Mouse (Mus musculus) hindbrain, embryonic 10.5 days (tissue): ENCODE results near the gene Dytn. TPM values are rescaled to one million over a fixed set of nuclear protein-coding genes. Genes with fewer than 3 reads are reported as not detected.
A peak's percentile ranks its signal among the peaks of the same experiment; 100 is the strongest.

Experiments
- DNase-seq: peaks from one replicate; pipeline ENCODE4 v3.0.0-alpha.2; 2017; ENCODE audit warnings: low spot score
- H3K27ac ChIP-seq: fragments of 300-500 bp; sonication (generic); 2 replicates; pipeline ENCODE4 v1.5.1; 2016; ENCODE audit warnings: mild to moderate bottlenecking, moderate library complexity
- H3K27me3 ChIP-seq: fragments of 300-500 bp; sonication (generic); 2 replicates; pipeline ENCODE4 v1.6.1; 2016; ENCODE audit warnings: mild to moderate bottlenecking; ENCODE audit not compliant: poor library complexity, insufficient read depth, severe bottlenecking
- H3K36me3 ChIP-seq: fragments of 300-500 bp; sonication (generic); 2 replicates; pipeline ENCODE4 v1.6.1; 2016; ENCODE audit warnings: mild to moderate bottlenecking, moderate library complexity
- H3K4me1 ChIP-seq: fragments of 300-500 bp; sonication (generic); replicated peaks from 2 replicates; pipeline ENCODE4 v1.6.1; 2016; ENCODE audit warnings: mild to moderate bottlenecking
- H3K4me3 ChIP-seq: fragments of 300-500 bp; sonication (generic); 2 replicates; pipeline ENCODE4 v1.5.1; 2016; ENCODE audit warnings: mild to moderate bottlenecking, moderate library complexity
- H3K9me3 ChIP-seq: fragments of 300-500 bp; sonication (generic); 2 replicates; pipeline ENCODE4 v1.6.1; 2016; ENCODE audit warnings: mild to moderate bottlenecking, moderate library complexity
- WGBS: fragments of 180-500 bp; shearing (Covaris S2); methylation state at CpG from one replicate; pipeline ENCODE4 v1.1.7; 2016; 5-methylcytosine and 5-hydroxymethylcytosine counted together
- polyA plus RNA-seq: library from polyadenylated mRNA; unstranded; fragments of >200 nt; fragmentation: Nextera tagmentation; extraction: Ambion mirVana; gene quantifications from 2 replicates; pipeline ENCODE4 v1.2.1, GENCODE M21; 2016

Dytn gene
- 0.05 TPM in 1 of 2 replicates, not detected in the other for polyA plus RNA-seq

DNA sequence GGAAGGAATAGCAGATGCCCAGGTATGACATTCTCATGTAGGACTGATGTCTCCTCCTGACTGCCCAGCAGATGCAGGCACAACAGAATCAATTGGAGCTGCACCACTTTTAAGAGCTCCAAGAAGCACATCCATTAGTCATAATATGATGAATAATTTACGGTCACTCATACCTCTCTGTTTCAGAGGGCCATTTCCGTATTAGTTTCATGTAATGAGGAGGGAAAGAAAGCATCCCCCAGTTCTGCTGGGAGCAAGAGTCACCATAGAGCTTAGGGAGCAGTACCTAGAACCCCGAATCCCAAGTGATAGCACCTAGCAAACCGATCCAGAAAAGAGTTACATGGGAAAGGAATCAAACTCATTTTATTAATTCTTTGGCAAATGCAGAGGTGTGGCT, at the start of gene Dytn:
TSS of gene Dytn (minus strand) at position 101 of the 400 bp plus-strand sequence.
- WGBS, result 92% methylated on average over 4 of the region's 4 CpGs
- Histone ChIP-seq H3K27ac (no peak within 1 kb of the TSS), H3K4me3 (no peak within 1 kb of the TSS), H3K9me3 (no peaks in the 10 kb centered on the region), H3K36me3 (no peaks in the 10 kb centered on the region), H3K27me3 (no peaks in the 10 kb centered on the region), H3K4me1 (no peaks in the 10 kb centered on the region)
- no peak for DNase-seq

DNA sequence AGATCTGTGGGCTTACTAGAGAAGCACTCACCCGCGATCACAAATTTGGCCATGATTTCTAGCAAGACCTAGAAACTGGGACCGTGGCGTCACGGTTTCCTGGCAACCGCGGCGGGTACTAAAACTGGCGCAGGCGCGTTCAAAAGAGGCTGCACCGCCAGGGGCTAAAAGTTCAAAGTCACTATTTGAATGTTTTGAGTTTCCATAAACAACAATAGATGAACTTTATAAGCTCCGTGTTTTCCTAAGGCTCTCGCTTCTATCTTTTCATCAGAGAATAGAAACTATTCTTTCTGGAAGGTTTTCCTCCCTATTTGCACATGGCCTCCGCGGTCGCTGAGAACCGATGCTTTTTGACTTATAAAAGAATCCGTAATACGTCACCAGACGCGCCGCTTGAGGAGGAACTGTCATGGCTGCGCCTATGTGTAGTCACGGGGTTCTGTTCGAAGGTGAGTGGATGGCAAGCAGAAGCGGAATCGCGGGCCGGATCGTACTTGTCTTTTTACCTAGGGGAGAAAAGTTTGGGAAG, 43.6 kb upstream of the Dytn start, which contains the start of the genes Mdh1b and Fastkd2:
TSS of gene Mdh1b (minus strand) at position 79 of the 532 bp plus-strand sequence.
TSS of gene Fastkd2 (plus strand) at position 375 of the 532 bp plus-strand sequence.
- H3K27me3 ChIP-seq, result no peaks in the 10 kb centered on the region
- under 1% methylated on average over 31 of the region's 31 CpGs for WGBS
- no peaks in the 10 kb centered on the region for H3K9me3 ChIP-seq
- H3K27ac ChIP-seq, result peak within 1 kb of the TSS; percentile 83
- H3K4me1 ChIP-seq, result peaks cover 23% of the 10 kb centered on the region
- peak within 1 kb of the TSS; percentile 72 for H3K4me3 ChIP-seq
- H3K36me3 ChIP-seq, result no peaks in the 10 kb centered on the region
- DNase-seq, result peak; percentile 86

DNA sequence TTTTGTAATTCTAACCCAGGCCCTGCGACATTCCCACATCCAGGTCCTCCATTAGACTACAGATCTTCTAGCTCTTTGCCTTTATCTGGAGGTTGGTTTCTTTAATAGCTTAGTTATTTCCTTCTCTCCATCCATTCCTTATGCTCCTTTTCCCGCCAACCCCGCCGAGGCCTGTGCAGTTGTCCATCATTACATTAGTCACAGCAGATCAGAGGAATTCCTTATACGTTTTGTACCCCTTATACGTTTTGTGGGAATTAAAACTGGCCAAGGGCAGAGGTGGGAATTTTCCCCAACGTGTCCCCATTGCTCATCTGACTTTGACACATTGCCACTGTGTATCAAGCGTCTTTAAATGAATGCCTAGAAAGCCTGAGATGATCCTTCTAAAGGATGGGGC, 43.1 kb upstream of the Dytn start:
- WGBS, result 42% methylated on average over 8 of the region's 8 CpGs
- Histone ChIP-seq H3K9me3 (no peaks in the 10 kb centered on the region), H3K4me1 (peaks cover 23% of the 10 kb centered on the region), H3K4me3 (peak overlapping the region; percentile 72), H3K36me3 (no peaks in the 10 kb centered on the region), H3K27ac (peak overlapping the region; percentile 83), H3K27me3 (no peaks in the 10 kb centered on the region)
- no peak for DNase-seq

DNA sequence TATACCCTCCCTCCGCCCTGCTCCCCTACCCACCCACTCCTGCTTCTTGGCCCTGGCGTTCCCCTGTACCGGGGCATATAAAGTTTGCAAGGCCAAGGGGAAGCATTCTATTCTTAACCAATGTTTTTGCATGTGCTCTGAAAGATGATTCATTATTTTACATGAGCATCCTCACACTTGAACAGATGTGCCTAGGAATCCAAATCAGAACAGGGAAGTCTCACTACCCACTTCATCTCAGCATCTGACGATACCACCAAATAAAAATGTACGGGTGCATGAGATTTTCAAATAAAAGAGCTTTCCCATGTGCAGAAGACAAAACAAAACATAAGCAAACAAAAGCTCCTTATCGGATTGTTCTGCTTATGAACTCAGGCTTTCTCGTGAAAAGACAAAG, 33.4 kb upstream of the Dytn start:
- H3K4me3 ChIP-seq, result no peak overlapping the region
- DNase-seq, result no peak
- no peak overlapping the region for H3K27ac ChIP-seq
- H3K4me1 ChIP-seq, result no peaks in the 10 kb centered on the region
- WGBS, result 86% methylated on average over 7 of the region's 7 CpGs
- H3K9me3 ChIP-seq, result no peaks in the 10 kb centered on the region
- no peaks in the 10 kb centered on the region for H3K27me3 ChIP-seq
- no peaks in the 10 kb centered on the region for H3K36me3 ChIP-seq

DNA sequence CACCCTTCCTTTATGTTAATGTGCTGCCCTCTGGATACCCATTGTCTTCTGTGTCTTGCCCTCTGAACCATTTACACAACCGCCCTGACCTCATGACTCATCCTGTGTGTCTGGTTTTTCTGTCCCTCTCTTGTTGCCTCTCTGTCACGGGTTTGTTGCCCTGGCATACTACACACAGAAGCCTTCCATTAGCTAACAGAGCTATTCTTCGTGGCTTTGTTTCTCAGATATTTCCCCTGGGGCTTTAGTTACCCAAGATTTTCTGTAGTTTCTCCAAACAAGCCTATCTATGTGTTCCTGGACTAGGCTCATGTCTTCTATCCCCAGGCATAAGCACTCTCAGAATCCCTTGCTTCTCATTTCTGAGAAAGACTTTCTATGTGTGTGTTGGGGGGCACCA, 22.1 kb upstream of the Dytn start:
- 61% methylated on average over 3 of the region's 3 CpGs for whole genome bisulfite sequencing
- no peak overlapping the region for H3K27ac ChIP-seq
- H3K27me3 ChIP-seq, result no peaks in the 10 kb centered on the region
- H3K4me3 ChIP-seq, result no peak overlapping the region
- H3K36me3 ChIP-seq, result no peaks in the 10 kb centered on the region
- no peak for DNase-seq
- no peaks in the 10 kb centered on the region for H3K9me3 ChIP-seq
- H3K4me1 ChIP-seq, result 0 out of 2 replicates have a peak, but pooled peaks cover 3% of the 10 kb centered on the region

DNA sequence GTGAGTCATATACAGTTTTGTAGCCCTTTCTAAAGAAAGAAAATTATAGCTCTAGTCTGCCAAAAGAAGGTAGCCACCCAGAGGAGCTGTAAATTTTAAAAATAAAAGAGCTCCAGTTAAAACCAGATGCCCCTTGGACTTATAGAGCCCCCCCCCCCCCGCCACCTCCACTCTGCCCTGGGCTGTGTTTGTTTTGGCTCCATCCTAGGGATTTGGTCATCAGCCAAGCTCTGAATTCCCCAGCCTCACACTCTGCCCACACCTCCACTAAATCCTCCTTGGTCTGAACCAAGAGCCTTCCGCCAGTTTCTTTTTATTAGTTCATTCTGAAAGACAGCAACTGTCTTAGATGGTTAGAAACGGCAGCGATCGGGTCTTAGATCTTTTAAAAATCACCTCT, 19.0 kb upstream of the Dytn start:
- Histone ChIP-seq H3K9me3 (no peaks in the 10 kb centered on the region), H3K4me3 (no peak overlapping the region), H3K27ac (no peak overlapping the region), H3K27me3 (no peaks in the 10 kb centered on the region), H3K4me1 (0 out of 2 replicates have a peak, but pooled peaks cover 3% of the 10 kb centered on the region), H3K36me3 (no peaks in the 10 kb centered on the region)
- WGBS, result 83% methylated on average over 5 of the region's 5 CpGs
- DNase-seq, result no peak

DNA sequence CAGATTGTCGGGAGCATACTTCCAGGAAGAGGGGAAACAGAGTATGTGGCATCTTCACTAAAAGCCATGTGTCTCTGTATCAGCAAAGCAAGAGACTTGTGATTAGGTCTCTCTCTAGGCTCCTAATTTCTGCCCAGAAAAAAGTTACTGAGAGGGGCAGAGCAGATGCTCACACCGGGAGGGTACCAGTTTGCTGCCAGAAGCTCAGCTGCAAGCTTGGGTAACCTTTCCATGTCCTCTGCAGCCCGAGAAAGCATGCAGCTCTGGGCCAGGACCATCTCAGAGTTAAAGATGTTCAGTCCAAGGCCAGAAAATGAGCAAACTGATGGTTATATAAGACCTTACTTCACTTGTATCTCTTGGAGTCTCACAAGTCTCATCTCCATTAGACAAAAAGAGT, 10.1 kb upstream of the Dytn start:
- WGBS, result 85% methylated on average over 3 of the region's 3 CpGs
- DNase-seq, result no peak
- H3K4me1 ChIP-seq, result no peaks in the 10 kb centered on the region

DNA sequence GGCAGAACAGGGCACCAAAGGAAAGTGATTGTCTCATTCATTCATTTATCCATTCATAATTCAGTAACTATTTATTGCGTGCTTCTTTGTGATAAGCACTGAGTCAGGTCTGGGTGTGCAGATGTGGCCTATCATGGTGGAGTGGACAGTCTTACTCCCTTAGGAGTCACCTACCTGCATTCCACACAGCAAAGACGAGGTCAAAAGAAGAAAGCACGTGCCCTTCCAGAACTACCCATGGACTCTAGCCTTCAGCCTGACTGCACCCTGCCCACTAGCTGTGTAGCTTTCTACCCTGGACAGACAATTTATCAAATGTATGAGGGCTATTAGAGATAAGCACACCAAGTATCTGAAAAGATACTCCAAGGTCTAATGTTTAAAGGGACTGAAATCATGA, 10.8 kb downstream of the Dytn start:
- H3K4me1 ChIP-seq, result no peaks in the 10 kb centered on the region
- DNase-seq, result no peak
- 91% methylated on average over 3 of the region's 3 CpGs for WGBS
- H3K4me3 ChIP-seq, result no peak overlapping the region
- H3K27ac ChIP-seq, result no peak overlapping the region
- no peaks in the 10 kb centered on the region for H3K27me3 ChIP-seq
- no peaks in the 10 kb centered on the region for H3K36me3 ChIP-seq
- H3K9me3 ChIP-seq, result no peaks in the 10 kb centered on the region

More for the DNA sequence above, 10.1 kb upstream of the Dytn start:
- Histone ChIP-seq H3K27ac (no peak overlapping the region), H3K9me3 (no peaks in the 10 kb centered on the region), H3K36me3 (no peaks in the 10 kb centered on the region), H3K4me3 (no peak overlapping the region), H3K27me3 (no peaks in the 10 kb centered on the region)

DNA sequence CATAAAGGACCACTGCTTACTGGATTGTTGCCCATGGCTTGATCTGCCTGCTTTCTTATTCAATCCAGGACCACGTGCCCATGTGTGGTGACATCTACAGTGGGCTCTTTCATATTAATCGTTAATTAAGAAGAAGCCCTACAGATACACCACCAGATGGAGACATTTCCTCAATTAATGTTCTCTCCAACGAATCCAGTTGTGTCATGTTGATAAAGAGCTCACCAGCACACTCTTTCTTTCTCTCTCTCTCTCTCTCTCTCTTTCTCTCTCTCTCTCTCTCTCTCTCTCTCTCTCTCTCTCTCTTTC, 17.9 kb downstream of the Dytn start:
- H3K27me3 ChIP-seq, result no peaks in the 10 kb centered on the region
- no peak for DNase-seq
- H3K27ac ChIP-seq, result no peak overlapping the region
- peaks cover 17% of the 10 kb centered on the region for H3K4me1 ChIP-seq
- no peak overlapping the region for H3K4me3 ChIP-seq
- H3K36me3 ChIP-seq, result no peaks in the 10 kb centered on the region
- WGBS, result 6% methylated on average over 3 of the region's 3 CpGs
- H3K9me3 ChIP-seq, result no peaks in the 10 kb centered on the region

DNA sequence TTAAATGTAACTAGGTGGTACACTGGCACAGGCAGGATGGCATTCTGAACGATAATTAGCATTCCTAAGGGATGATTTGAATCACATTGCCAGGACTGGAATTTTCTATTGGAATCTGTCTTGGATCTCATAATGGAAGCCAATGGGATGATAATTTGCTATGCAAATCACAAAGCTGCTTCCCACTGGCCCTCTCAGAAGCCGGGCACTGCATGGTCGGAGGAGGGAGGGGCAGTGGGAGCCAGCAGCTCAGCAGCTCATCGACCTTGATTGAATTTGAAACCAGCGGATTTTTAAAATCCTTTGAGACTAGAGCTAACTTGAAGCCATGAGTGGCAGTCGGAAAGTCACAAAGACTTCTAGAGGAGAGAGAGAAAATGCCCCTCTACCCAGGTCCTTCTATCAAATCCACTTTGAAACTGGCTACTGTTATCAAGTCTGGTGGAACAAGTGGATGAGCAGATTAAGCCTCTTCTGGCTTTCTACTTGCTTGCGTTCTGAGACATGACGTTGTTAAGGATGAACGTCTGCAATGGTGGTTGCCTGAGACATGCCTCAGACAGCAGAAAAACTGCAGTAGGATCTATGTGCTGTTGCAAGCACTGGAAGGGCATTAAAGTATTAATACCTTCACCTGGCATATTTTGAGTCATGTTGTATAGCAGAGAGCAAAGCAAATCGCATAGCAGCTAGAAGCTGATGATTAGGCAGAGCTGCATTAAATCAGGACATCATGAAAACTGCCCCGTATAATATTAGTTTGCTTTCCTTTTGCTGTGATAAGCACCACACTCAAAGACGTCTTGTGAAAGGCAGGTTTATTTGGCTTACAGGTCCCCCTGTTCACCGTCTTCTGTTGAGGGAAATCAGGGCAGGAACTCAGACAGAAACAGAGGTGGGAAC, 18.5 kb downstream of the Dytn start:
- Histone ChIP-seq H3K4me3 (peak overlapping the region; percentile 20; the same call in 1 of the 2 replicates), H3K27me3 (no peaks in the 10 kb centered on the region), H3K4me1 (peaks cover 17% of the 10 kb centered on the region), H3K9me3 (no peaks in the 10 kb centered on the region), H3K27ac (no peak overlapping the region), H3K36me3 (no peaks in the 10 kb centered on the region)
- no peak for DNase-seq
- 30% methylated on average over 13 of the region's 13 CpGs for WGBS

DNA sequence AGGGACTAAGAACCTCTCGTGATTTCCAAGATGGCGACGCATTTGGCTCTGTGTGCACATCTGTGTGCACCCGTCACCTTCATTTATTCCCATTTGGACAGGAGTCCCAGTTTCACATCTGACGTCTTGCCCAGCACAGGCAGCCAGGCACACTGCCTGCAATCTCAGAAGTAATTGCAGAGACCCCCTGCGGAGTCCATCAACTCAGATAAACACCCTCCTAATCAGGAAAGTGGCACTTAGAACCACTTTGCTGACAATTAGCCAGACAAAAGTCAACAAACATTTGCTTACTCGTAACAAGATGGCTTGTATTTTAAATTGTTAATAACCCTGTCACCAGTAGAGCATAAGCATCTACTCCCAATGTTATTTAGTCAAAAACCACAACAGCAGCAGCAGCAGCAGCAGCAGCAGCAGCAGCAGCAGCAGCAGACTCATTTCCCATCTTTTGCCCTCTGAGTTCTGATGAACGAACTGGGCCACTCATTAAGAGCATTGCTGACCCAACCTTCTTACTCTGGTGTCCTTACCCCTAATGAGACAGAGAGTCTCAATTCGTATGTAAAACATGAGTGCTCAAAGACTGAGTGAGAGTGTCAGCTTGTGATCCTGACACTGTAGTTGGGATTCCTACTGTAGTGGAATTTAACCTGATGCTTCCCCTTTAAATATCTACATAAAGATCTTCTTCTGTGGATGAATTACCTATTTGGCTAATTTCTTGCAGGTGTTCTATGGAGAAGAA, 19.4 kb downstream of the Dytn start:
- WGBS, result 53% methylated on average over 9 of the region's 9 CpGs
- no peak overlapping the region for H3K27ac ChIP-seq
- no peak for DNase-seq

DNA sequence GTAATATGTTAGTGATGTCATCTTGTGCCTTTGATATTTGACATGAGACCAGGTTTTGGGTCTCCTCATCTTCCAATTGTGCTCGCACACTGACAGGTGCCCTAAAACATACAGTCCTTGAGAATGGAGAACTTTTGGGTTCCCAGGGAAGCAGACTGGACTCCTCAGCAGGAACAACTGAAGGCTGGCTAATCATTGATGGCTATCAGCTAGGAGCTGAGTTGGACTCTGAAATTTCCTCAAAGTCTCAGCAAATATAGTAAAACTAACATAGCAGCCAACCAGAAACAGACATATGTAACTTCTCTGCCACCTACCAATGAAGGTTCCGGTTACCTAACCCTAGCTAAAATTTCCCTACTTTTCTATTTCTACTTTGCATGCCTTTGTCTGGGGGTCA, 20.6 kb downstream of the Dytn start:
- Histone ChIP-seq H3K4me3 (no peak overlapping the region), H3K27me3 (no peaks in the 10 kb centered on the region), H3K4me1 (peaks cover 17% of the 10 kb centered on the region), H3K36me3 (no peaks in the 10 kb centered on the region), H3K9me3 (no peaks in the 10 kb centered on the region), H3K27ac (no peak overlapping the region)
- no peak for DNase-seq
- 94% methylated on average over 2 of the region's 2 CpGs for WGBS

More for the DNA sequence above, 19.4 kb downstream of the Dytn start:
- Histone ChIP-seq H3K4me3 (no peak overlapping the region), H3K9me3 (no peaks in the 10 kb centered on the region), H3K36me3 (no peaks in the 10 kb centered on the region), H3K4me1 (peaks cover 17% of the 10 kb centered on the region), H3K27me3 (no peaks in the 10 kb centered on the region)

DNA sequence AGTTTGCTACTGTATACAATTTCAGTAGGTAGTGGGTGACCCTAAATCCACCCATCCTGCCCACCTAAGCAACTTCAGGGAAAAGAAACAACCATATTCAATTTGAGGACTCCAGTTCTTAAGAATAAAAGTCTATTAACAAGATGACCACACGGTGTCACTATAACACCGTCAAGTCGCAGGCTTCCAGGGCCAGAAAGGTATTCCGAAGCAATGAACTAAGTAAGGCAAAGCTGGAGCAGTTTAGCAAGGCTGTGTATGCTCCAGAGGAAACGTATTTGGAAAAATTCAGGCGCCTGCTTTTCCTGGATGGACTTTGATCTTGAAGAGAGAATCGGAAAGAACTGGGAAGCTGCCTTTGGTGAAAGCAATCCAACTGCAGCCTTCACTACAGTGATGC, 27.1 kb downstream of the Dytn start:
- no peak overlapping the region for H3K4me3 ChIP-seq
- peak; percentile 55 for DNase-seq
- H3K27me3 ChIP-seq, result no peaks in the 10 kb centered on the region
- WGBS, result 4% methylated on average over 7 of the region's 7 CpGs
- no peak overlapping the region for H3K27ac ChIP-seq
- no peaks in the 10 kb centered on the region for H3K4me1 ChIP-seq
- H3K9me3 ChIP-seq, result no peaks in the 10 kb centered on the region
- H3K36me3 ChIP-seq, result no peaks in the 10 kb centered on the region
